Mouse (Mus musculus): ENCODE measurements around the gene Rit1. TPM values are rescaled to one million over a fixed set of nuclear protein-coding genes. Genes with fewer than 3 reads are reported as not detected.
A peak's percentile ranks its signal among the peaks of the same experiment; 100 is the strongest.
"Not testable (repeated sequence)": the region's sequence is repeated elsewhere in the genome, so short reads cannot be mapped to it uniquely, and the experiment has no call there.

Rit1 gene
- polyA plus RNA-seq, 1 experiment from 2014 or later = 36.3 TPM

GRCm38 (mm10) chr3:88772399-88772798, 55.8 kb downstream of the Rit1 start:
- H3K4me2 ChIP-seq = peak overlapping the region; percentile 47
- H3K36me3 ChIP-seq; H3K4me1 ChIP-seq (replicated peaks); H3K27ac ChIP-seq; H3K9me3 ChIP-seq (replicated peaks); H3K27me3 ChIP-seq; H3K4me3 ChIP-seq (replicated peaks); H3K9ac ChIP-seq: not testable (repeated sequence)
- DNase-seq (peak; percentile 81), ATAC-seq (ENCODE audit: low read depth) (peak; percentile 57)
- WGBS (ENCODE audit: insufficient replicate concordance) = under 1% methylated on average over 19 of the region's 19 CpGs

- H3K4me2 ChIP-seq; H3K4me3 ChIP-seq (replicated peaks); ATAC-seq (ENCODE audit: low read depth); H3K9me3 ChIP-seq (replicated peaks); H3K4me1 ChIP-seq (replicated peaks); H3K27ac ChIP-seq; H3K27me3 ChIP-seq; DNase-seq; H3K36me3 ChIP-seq; H3K9ac ChIP-seq: not testable (repeated sequence)
- 81% methylated on average over 6 of the region's 6 CpGs for WGBS (ENCODE audit: insufficient replicate concordance)
Measured at GRCm38 (mm10) chr3:88773163-88773562, 56.5 kb downstream of the Rit1 start.

GRCm38 (mm10) chr3:88774939-88775841, 58.6 kb downstream of the Rit1 start, which contains the start of gene Syt11:
Gene Syt11, minus strand, starts transcription at chr3:88775164.
- peak within 1 kb of the TSS; percentile 18; the same call in 1 of the 2 replicates for H3K27ac ChIP-seq
- ATAC-seq (ENCODE audit: low read depth) = peak; percentile 85

More at GRCm38 (mm10) chr3:88774939-88775841, 58.6 kb downstream of the Rit1 start, which contains the start of gene Syt11:
- H3K36me3 ChIP-seq; H3K4me1 ChIP-seq (replicated peaks); H3K27me3 ChIP-seq; H3K9me3 ChIP-seq (replicated peaks): not testable (repeated sequence)
- H3K4me2 ChIP-seq = peak within 1 kb of the TSS; percentile 62
- H3K4me3 ChIP-seq (replicated peaks) = peak within 1 kb of the TSS; percentile 59
- peak within 1 kb of the TSS; percentile 64 for H3K9ac ChIP-seq
- 2% methylated on average over 36 of the region's 51 CpGs for WGBS (ENCODE audit: insufficient replicate concordance)
- DNase-seq = peak; percentile 27

Other genes with a start within 250 kb of the Rit1 start
- 165 and 184 TPM in 2 replicates for gene Lmna, start 206.9 kb upstream of the Rit1 start, polyA plus RNA-seq (2015; fragmentation: Nextera tagmentation; extraction: Ambion mirVana)
- gene Mex3a, start 184.4 kb upstream of the Rit1 start, polyA plus RNA-seq (2015; fragmentation: Nextera tagmentation; extraction: Ambion mirVana) = 1.2 and 1.5 TPM in 2 replicates
- 0.15 TPM in 1 of 2 replicates, not detected in the other for gene Rab25, start 168.5 kb upstream of the Rit1 start, polyA plus RNA-seq (2015; fragmentation: Nextera tagmentation; extraction: Ambion mirVana)
- gene Lamtor2, start 163.8 kb upstream of the Rit1 start, polyA plus RNA-seq (2015; fragmentation: Nextera tagmentation; extraction: Ambion mirVana) = 88.4 and 95.9 TPM in 2 replicates
- 20.7 and 22.8 TPM in 2 replicates for gene Ubqln4, start 163.1 kb upstream of the Rit1 start, polyA plus RNA-seq (2015; fragmentation: Nextera tagmentation; extraction: Ambion mirVana)
- gene Ssr2, start 141.0 kb upstream of the Rit1 start, polyA plus RNA-seq (2015; fragmentation: Nextera tagmentation; extraction: Ambion mirVana) = 187 and 206 TPM in 2 replicates
- 16.4 and 17.9 TPM in 2 replicates for gene Arhgef2, start 110.9 kb upstream of the Rit1 start, polyA plus RNA-seq (2015; fragmentation: Nextera tagmentation; extraction: Ambion mirVana)
- gene Rxfp4, start 63.7 kb upstream of the Rit1 start, polyA plus RNA-seq (2015; fragmentation: Nextera tagmentation; extraction: Ambion mirVana) = not detected in 2 replicates
- gene Khdc4, start 31.0 kb upstream of the Rit1 start, polyA plus RNA-seq (2015; fragmentation: Nextera tagmentation; extraction: Ambion mirVana) = 23.8 and 29.9 TPM in 2 replicates
- 1.2 and 1.3 TPM in 2 replicates for gene Syt11, start 58.3 kb downstream of the Rit1 start, polyA plus RNA-seq (2015; fragmentation: Nextera tagmentation; extraction: Ambion mirVana)
- 3.6 and 4.2 TPM in 2 replicates for gene Gon4l, start 118.4 kb downstream of the Rit1 start, polyA plus RNA-seq (2015; fragmentation: Nextera tagmentation; extraction: Ambion mirVana)
- gene Msto1, start 197.2 kb downstream of the Rit1 start, polyA plus RNA-seq (2015; fragmentation: Nextera tagmentation; extraction: Ambion mirVana) = 19.9 and 20.2 TPM in 2 replicates
- gene Ash1l, start 233.8 kb downstream of the Rit1 start, polyA plus RNA-seq (2015; fragmentation: Nextera tagmentation; extraction: Ambion mirVana) = 4.7 and 5.7 TPM in 2 replicates
- 120 and 129 TPM in 2 replicates for gene Dap3, start 234.3 kb downstream of the Rit1 start, polyA plus RNA-seq (2015; fragmentation: Nextera tagmentation; extraction: Ambion mirVana)